Mouse (Mus musculus) layer of hippocampus, adult 8-10 months (tissue): ENCODE measurements around the gene Tmem39b. TPM values are rescaled to one million over a fixed set of nuclear protein-coding genes. Genes with fewer than 3 reads are reported as not detected.

ENCODE experiments used
- DNase-seq, 2 experiments: peaks; one replicate each; pipeline ENCODE4 v3.0.0; 2022; ENCODE audit warnings: low spot score in 2 of 2
- total RNA-seq, 4 experiments: library from RNA; stranded (reverse); gene quantifications; 2 replicates each; pipeline ENCODE4 v1.2.4; 2022

Gene Tmem39b
- total RNA-seq, 4 experiments from 2014 or later: 13.4 to 16.0 (median 14.9) TPM

DNA sequence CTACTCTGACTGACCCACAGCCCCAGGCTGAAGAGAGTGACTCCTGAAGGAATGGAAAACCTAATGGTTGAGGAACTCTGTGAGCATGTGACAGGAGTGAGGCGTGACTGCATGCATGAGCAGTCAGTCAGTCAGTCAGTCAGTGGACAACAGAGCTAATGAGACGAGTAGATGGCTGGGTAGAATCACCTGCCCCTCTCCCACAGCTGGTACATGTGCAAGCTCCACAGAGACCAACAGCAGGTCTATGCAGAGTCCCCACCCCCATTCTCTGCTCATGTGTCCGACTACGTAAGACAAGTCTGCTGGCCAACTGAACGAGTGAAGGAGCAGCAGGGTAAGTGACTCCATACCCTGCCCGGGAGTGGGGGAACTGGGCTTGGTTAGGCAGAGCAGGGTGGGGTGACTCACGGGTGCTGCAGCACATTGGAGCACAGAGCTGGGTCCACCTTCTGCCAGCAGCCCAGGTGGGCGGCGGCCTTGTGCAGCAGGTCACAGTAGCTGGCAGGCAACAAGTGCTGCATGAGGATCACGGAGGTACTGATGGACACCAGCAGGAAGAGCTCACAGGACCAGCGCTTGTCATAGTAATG, 12.6 kb downstream of the Tmem39b start:
- DNase-seq: no peak

DNA sequence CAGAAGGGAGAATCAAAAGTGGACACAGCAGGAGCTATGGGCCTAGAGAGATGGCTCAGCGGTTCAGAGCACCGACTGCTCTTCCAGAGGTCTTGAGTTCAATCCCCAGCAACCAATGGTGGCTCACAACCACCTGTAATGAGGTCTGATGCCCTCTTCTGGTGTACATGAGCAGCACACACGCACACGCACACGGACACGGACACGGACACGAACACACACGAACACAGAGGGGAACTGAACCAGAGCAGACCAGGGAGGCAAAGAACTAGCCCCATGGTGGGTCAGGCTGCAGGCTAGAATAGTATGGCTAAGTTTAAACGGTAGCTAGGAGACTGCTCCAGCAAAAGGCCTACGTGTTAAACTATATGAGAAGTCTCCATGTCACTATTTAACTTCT, 14.8 kb downstream of the Tmem39b start:
- DNase-seq: no peak

DNA sequence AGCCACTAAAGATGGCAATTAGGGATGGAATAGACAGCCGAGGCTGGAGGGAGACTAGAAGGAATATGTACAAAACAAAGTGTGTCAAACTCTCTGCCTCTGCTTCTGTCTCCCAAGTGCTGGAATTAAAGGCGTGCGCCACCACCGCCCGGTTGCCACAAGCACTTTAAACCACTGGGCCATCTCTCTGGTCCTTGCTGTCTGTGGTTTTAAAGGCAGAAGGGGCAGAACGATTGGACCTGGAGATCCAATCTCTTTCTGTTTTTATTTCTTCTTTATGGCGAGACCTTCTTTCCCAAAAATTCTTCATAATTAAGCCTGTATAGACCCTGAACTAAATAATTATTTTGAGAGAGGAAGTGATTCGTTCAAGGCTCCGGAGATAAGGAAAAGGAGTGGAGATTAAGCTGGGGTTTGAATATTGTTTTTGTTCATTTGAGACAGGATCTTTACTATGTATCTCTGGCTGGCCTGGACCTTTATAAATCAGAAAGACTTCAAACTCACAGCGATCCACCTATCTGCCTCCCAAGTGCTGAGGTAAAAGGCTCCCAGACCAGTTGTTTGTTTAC, 23.7 kb downstream of the Tmem39b start:
- DNase-seq: no peak

DNA sequence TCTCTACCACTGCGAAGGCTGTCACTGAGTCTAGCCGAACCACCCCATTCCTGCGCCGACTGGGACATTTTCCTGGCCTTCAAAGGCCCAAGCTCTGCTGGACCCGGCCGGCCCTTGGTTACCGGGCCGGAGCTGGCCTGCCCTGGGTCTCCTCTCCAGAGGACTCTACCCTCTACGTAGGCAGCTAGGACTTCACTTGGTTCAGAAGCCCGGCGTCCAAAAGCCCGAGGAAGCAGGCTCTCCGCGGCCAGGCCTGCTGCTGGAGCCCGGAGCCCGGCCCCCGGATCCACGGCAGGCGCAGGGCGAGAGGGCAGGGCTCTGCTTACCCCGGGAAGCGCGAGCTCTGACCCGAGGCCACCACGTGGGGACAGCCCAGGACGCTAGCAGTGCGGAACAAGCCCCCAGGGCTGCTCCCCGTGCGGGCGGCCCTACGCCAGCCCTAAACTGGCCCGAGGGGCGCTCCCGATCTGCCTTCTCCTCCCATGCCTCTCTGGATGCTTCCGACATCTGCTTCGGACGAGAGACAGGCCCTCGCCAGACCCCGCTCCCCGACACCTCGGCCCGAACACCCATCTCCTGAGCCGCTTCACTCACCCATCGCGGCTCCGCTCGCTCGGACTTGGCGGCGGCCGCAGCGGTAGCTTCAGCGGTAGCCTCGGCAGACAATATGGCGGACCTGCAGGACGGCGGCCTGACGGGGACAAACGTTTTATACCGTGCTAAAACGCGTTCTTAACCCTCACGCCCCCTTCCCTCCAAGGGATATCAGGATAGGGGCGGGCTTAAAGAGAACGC, 24.4 kb downstream of the Tmem39b start, which contains the start of gene Kpna6:
Gene Kpna6 (minus strand): TSS at position 685 of the 795 bp plus-strand sequence.
- DNase-seq: peak; percentile 86 to 91

DNA sequence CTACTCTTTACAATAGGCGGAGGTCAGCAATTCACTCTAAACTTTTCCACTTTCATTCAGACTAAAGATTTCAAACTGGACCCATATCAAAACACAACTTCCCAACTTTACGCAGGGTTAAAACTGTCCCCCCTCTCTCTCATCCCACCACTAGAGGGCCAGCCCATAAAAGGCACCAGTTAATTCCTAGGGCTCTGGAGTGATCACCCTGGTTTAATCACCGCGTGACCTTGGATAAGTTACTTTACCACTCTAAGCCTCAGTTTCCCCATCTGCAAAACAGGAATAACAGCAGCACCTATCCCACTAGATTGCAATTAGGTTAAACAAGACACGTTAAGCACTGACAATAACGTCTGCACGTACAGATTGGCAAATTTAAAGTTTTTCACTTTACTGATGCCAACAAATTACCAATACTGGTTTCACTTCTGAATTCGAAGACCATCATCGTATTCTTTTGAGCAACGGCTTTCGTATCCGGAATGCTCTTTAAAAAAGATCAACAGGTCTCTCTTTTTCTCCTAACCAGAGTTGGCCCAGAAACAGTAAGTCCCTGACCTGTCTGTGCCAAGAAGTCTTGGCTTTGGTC, 25.1 kb downstream of the Tmem39b start:
- peak in 1 of 2 experiments; percentile 27 for DNase-seq

DNA sequence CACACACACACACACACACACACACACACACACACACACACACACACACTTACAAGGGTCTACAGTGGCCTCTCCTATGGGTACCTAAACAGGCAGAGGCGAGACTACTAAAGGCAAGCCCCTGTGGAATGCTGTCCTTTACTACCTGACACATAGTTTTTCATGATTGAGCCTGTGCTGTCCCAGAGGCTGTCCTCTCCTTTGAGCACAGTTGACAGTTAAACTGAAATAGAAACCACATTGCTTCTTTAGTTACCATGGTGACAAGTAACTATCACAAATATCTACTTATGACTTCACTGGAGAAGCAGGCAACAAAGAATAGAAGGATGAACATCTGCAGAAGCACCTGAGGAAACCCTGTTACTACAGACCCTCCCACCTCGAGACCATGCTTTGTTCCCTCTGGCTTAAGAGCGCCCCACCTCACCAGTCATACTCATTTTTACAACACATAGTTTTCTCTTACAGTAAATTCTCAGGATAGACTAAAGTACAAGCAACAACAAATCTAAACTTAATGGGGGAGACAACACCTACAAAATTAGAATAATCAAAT, 34.3 kb downstream of the Tmem39b start:
- DNase-seq: no peak

- DNase-seq: peak; percentile 56 to 65
Measured at GRCm38 (mm10) chr4:129661584-129661983, 35.1 kb downstream of the Tmem39b start.

GRCm38 (mm10) chr4:129654770-129655169, 41.9 kb downstream of the Tmem39b start:
- DNase-seq: no peak

GRCm38 (mm10) chr4:129650359-129650758, 46.3 kb downstream of the Tmem39b start:
- DNase-seq: no peak

GRCm38 (mm10) chr4:129648656-129649055, 48.0 kb downstream of the Tmem39b start:
- no peak for DNase-seq

DNA sequence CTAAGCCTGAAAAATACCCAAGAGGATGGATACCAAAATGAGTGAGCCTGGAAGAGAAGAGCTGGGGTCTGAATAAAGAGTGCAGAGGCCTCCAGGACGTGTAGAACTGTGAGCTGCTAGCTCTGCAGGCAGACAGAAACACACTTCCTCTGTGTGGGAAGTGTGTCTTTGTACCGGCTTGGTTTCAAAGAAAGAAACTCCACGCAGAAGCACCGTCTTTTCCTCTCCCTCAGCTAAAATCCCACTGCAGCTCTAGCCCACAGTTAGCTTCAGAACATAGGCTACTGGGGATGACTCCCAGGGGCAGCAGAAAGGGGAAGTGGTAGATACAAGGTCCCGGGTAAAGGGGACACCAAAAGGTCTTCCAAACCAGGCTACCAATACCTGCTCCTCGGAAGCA, 51.4 kb downstream of the Tmem39b start:
- no peak for DNase-seq

GRCm38 (mm10) chr4:129641756-129642155, 54.9 kb downstream of the Tmem39b start:
- DNase-seq: no peak

- DNase-seq: peak; percentile 97 to 98
Measured at GRCm38 (mm10) chr4:129640638-129641467, 55.8 kb downstream of the Tmem39b start, which contains the start of gene Txlna. TSS of gene Txlna (minus strand) at chr4:129641065.

GRCm38 (mm10) chr4:129640101-129640637, 56.5 kb downstream of the Tmem39b start:
- no peak for DNase-seq

GRCm38 (mm10) chr4:129639221-129639620, 57.4 kb downstream of the Tmem39b start:
- no peak for DNase-seq

DNA sequence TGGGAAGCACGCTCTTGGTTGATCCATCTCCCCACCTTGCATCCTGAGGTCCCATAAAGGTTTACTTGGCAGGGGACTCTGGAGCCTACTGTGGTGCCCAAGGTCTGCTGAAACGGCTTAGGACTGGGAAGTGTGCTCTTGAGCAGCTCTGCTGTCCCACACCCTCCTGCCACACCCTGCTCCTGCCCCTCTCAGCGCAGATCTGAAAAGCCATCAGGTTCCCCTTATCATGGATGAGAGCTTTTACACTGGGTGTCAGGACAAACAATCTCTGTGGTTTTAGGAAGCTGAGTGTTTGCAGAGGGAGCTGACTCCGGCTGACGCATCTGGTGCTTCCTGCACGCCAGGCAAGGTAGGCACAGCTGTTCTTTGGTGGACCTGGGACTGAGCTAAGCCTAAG, 62.8 kb downstream of the Tmem39b start:
- DNase-seq: no peak

- no peak for DNase-seq
Measured at GRCm38 (mm10) chr4:129631867-129632266, 64.8 kb downstream of the Tmem39b start.

DNA sequence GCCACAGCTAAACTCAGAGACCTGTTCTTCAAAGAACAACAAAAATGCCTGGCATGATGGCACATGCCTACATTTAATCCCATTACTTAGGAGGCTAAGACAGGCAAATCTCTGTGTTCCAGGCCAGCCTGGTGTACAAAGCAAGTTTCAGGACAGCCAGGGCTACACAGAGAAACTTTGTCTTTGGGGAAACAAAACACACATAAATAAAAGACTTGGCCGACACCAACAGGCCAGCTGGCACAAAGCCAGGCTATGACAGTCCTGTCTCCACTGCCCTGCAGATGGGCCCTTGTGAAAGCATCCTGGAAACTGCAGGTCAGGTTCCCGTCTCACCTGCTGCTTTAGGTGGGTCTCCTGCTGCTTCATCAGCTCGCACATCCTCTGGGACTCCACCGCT, 65.7 kb downstream of the Tmem39b start:
- no peak for DNase-seq
